Mouse (Mus musculus): ENCODE data around the gene Umad1. TPM values are rescaled to one million over a fixed set of nuclear protein-coding genes. Genes with fewer than 3 reads are reported as not detected.

The Umad1 gene
- polyA plus RNA-seq, 1 experiment from 2014 or later: 25.1 TPM

- H3K9ac ChIP-seq (ENCODE audit: low read depth, low read length): no peak overlapping the region
- WGBS (ENCODE audit: insufficient replicate concordance): 83% methylated on average over 5 of the region's 5 CpGs
- no peaks in the 10 kb centered on the region for H3K4me1 ChIP-seq (ENCODE audit: control insufficient read depth, insufficient read depth, low read length)
- no peak for ATAC-seq (replicated peaks; ENCODE audit: insufficient number of reproducible peaks, low FRiP score, low TSS enrichment)
- H3K27me3 ChIP-seq (ENCODE audit: control insufficient read depth, insufficient read depth, low read length): no peaks in the 10 kb centered on the region
- no peak overlapping the region for H3K27ac ChIP-seq (ENCODE audit: low read depth, low read length)
- no peak overlapping the region for H3K4me3 ChIP-seq (ENCODE audit: low read depth, low read length)
- no peaks in the 10 kb centered on the region for H3K9me3 ChIP-seq (replicated peaks; ENCODE audit: control insufficient read depth, low read length)
- H3K36me3 ChIP-seq (ENCODE audit: control insufficient read depth, insufficient read depth, low read length): no peaks in the 10 kb centered on the region
- H3K4me2 ChIP-seq: no peak overlapping the region
These were observed 196.5 kb downstream of the Umad1 start for GRCm38 (mm10) chr6:8455599-8455998.

- Histone ChIP-seq H3K4me3 (ENCODE audit: low read depth, low read length) (no peak overlapping the region), H3K27me3 (ENCODE audit: control insufficient read depth, insufficient read depth, low read length) (no peaks in the 10 kb centered on the region), H3K27ac (ENCODE audit: low read depth, low read length) (no peak overlapping the region), H3K4me1 (ENCODE audit: control insufficient read depth, insufficient read depth, low read length) (no peaks in the 10 kb centered on the region), H3K9me3 (replicated peaks; ENCODE audit: control insufficient read depth, low read length) (no peaks in the 10 kb centered on the region), H3K4me2 (no peak overlapping the region), H3K36me3 (ENCODE audit: control insufficient read depth, insufficient read depth, low read length) (no peaks in the 10 kb centered on the region), H3K9ac (ENCODE audit: low read depth, low read length) (no peak overlapping the region)
- 79% methylated on average over 4 of the region's 4 CpGs for WGBS (ENCODE audit: insufficient replicate concordance)
- no peak for ATAC-seq (replicated peaks; ENCODE audit: insufficient number of reproducible peaks, low FRiP score, low TSS enrichment)
These were observed 199.5 kb downstream of the Umad1 start for GRCm38 (mm10) chr6:8458596-8458995.

- Histone ChIP-seq H3K27ac (ENCODE audit: low read depth, low read length) (no peak overlapping the region), H3K4me1 (ENCODE audit: control insufficient read depth, insufficient read depth, low read length) (no peaks in the 10 kb centered on the region), H3K9ac (ENCODE audit: low read depth, low read length) (no peak overlapping the region), H3K27me3 (ENCODE audit: control insufficient read depth, insufficient read depth, low read length) (no peaks in the 10 kb centered on the region), H3K4me2 (no peak overlapping the region), H3K36me3 (ENCODE audit: control insufficient read depth, insufficient read depth, low read length) (no peaks in the 10 kb centered on the region), H3K4me3 (ENCODE audit: low read depth, low read length) (no peak overlapping the region), H3K9me3 (replicated peaks; ENCODE audit: control insufficient read depth, low read length) (no peaks in the 10 kb centered on the region)
- no peak for ATAC-seq (replicated peaks; ENCODE audit: insufficient number of reproducible peaks, low FRiP score, low TSS enrichment)
- WGBS (ENCODE audit: insufficient replicate concordance): 90% methylated on average over 2 of the region's 2 CpGs
These were observed 203.4 kb downstream of the Umad1 start for GRCm38 (mm10) chr6:8462447-8462846.

GRCm38 (mm10) chr6:8465388-8465787, 206.3 kb downstream of the Umad1 start:
- Histone ChIP-seq H3K36me3 (ENCODE audit: control insufficient read depth, insufficient read depth, low read length) (no peaks in the 10 kb centered on the region), H3K27me3 (ENCODE audit: control insufficient read depth, insufficient read depth, low read length) (no peaks in the 10 kb centered on the region), H3K27ac (ENCODE audit: low read depth, low read length) (no peak overlapping the region), H3K4me1 (ENCODE audit: control insufficient read depth, insufficient read depth, low read length) (no peaks in the 10 kb centered on the region), H3K4me2 (no peak overlapping the region), H3K9ac (ENCODE audit: low read depth, low read length) (no peak overlapping the region), H3K4me3 (ENCODE audit: low read depth, low read length) (no peak overlapping the region), H3K9me3 (replicated peaks; ENCODE audit: control insufficient read depth, low read length) (no peaks in the 10 kb centered on the region)
- no peak for ATAC-seq (replicated peaks; ENCODE audit: insufficient number of reproducible peaks, low FRiP score, low TSS enrichment)
- 86% methylated on average over 1 of the region's 1 CpGs for WGBS (ENCODE audit: insufficient replicate concordance)

GRCm38 (mm10) chr6:8465985-8466384, 206.9 kb downstream of the Umad1 start:
- Histone ChIP-seq H3K9me3 (replicated peaks; ENCODE audit: control insufficient read depth, low read length) (no peaks in the 10 kb centered on the region), H3K4me3 (ENCODE audit: low read depth, low read length) (no peak overlapping the region), H3K4me1 (ENCODE audit: control insufficient read depth, insufficient read depth, low read length) (no peaks in the 10 kb centered on the region), H3K4me2 (no peak overlapping the region), H3K27ac (ENCODE audit: low read depth, low read length) (no peak overlapping the region), H3K36me3 (ENCODE audit: control insufficient read depth, insufficient read depth, low read length) (no peaks in the 10 kb centered on the region), H3K9ac (ENCODE audit: low read depth, low read length) (no peak overlapping the region), H3K27me3 (ENCODE audit: control insufficient read depth, insufficient read depth, low read length) (no peaks in the 10 kb centered on the region)
- no peak for ATAC-seq (replicated peaks; ENCODE audit: insufficient number of reproducible peaks, low FRiP score, low TSS enrichment)
- WGBS (ENCODE audit: insufficient replicate concordance): 82% methylated on average over 5 of the region's 5 CpGs

- no peak for ATAC-seq (replicated peaks; ENCODE audit: insufficient number of reproducible peaks, low FRiP score, low TSS enrichment)
- Histone ChIP-seq H3K9ac (ENCODE audit: low read depth, low read length) (no peak overlapping the region), H3K27ac (ENCODE audit: low read depth, low read length) (no peak overlapping the region), H3K36me3 (ENCODE audit: control insufficient read depth, insufficient read depth, low read length) (no peaks in the 10 kb centered on the region), H3K4me3 (ENCODE audit: low read depth, low read length) (no peak overlapping the region), H3K4me2 (no peak overlapping the region), H3K27me3 (ENCODE audit: control insufficient read depth, insufficient read depth, low read length) (no peaks in the 10 kb centered on the region), H3K9me3 (replicated peaks; ENCODE audit: control insufficient read depth, low read length) (no peaks in the 10 kb centered on the region), H3K4me1 (ENCODE audit: control insufficient read depth, insufficient read depth, low read length) (peaks cover under 1% of the 10 kb centered on the region; the same call in 1 of the 2 replicates)
- WGBS (ENCODE audit: insufficient replicate concordance): 82% methylated on average over 10 of the region's 10 CpGs
These were observed 208.7 kb downstream of the Umad1 start for GRCm38 (mm10) chr6:8467667-8468337.

GRCm38 (mm10) chr6:8469918-8470317, 210.8 kb downstream of the Umad1 start:
- Histone ChIP-seq H3K36me3 (ENCODE audit: control insufficient read depth, insufficient read depth, low read length) (no peaks in the 10 kb centered on the region), H3K4me3 (ENCODE audit: low read depth, low read length) (no peak overlapping the region), H3K9me3 (replicated peaks; ENCODE audit: control insufficient read depth, low read length) (no peaks in the 10 kb centered on the region), H3K27me3 (ENCODE audit: control insufficient read depth, insufficient read depth, low read length) (no peaks in the 10 kb centered on the region), H3K4me1 (ENCODE audit: control insufficient read depth, insufficient read depth, low read length) (peaks cover 20% of the 10 kb centered on the region), H3K27ac (ENCODE audit: low read depth, low read length) (no peak overlapping the region), H3K9ac (ENCODE audit: low read depth, low read length) (no peak overlapping the region), H3K4me2 (no peak overlapping the region)
- 80% methylated on average over 3 of the region's 3 CpGs for WGBS (ENCODE audit: insufficient replicate concordance)
- ATAC-seq (replicated peaks; ENCODE audit: insufficient number of reproducible peaks, low FRiP score, low TSS enrichment): no peak

GRCm38 (mm10) chr6:8472125-8472524, 213.0 kb downstream of the Umad1 start:
- no peaks in the 10 kb centered on the region for H3K36me3 ChIP-seq (ENCODE audit: control insufficient read depth, insufficient read depth, low read length)
- WGBS (ENCODE audit: insufficient replicate concordance): 62% methylated on average over 3 of the region's 3 CpGs
- ATAC-seq (replicated peaks; ENCODE audit: insufficient number of reproducible peaks, low FRiP score, low TSS enrichment): no peak
- no peak overlapping the region for H3K4me3 ChIP-seq (ENCODE audit: low read depth, low read length)
- no peaks in the 10 kb centered on the region for H3K9me3 ChIP-seq (replicated peaks; ENCODE audit: control insufficient read depth, low read length)
- H3K9ac ChIP-seq (ENCODE audit: low read depth, low read length): no peak overlapping the region
- H3K27me3 ChIP-seq (ENCODE audit: control insufficient read depth, insufficient read depth, low read length): no peaks in the 10 kb centered on the region
- H3K27ac ChIP-seq (ENCODE audit: low read depth, low read length): peak overlapping the region; percentile 24; the same call in 1 of the 2 replicates
- H3K4me2 ChIP-seq: no peak overlapping the region
- H3K4me1 ChIP-seq (ENCODE audit: control insufficient read depth, insufficient read depth, low read length): peaks cover 20% of the 10 kb centered on the region

- no peaks in the 10 kb centered on the region for H3K36me3 ChIP-seq (ENCODE audit: control insufficient read depth, insufficient read depth, low read length)
- no peak overlapping the region; the same call in 1 of the 2 replicates for H3K4me2 ChIP-seq
- ATAC-seq (replicated peaks; ENCODE audit: insufficient number of reproducible peaks, low FRiP score, low TSS enrichment): peak; percentile 46; the same call in 1 of the 2 replicates
- H3K4me3 ChIP-seq (ENCODE audit: low read depth, low read length): no peak overlapping the region
- 19% methylated on average over 5 of the region's 5 CpGs for WGBS (ENCODE audit: insufficient replicate concordance)
- H3K4me1 ChIP-seq (ENCODE audit: control insufficient read depth, insufficient read depth, low read length): peaks cover 20% of the 10 kb centered on the region
- H3K9me3 ChIP-seq (replicated peaks; ENCODE audit: control insufficient read depth, low read length): no peaks in the 10 kb centered on the region
- H3K27me3 ChIP-seq (ENCODE audit: control insufficient read depth, insufficient read depth, low read length): no peaks in the 10 kb centered on the region
- no peak overlapping the region for H3K9ac ChIP-seq (ENCODE audit: low read depth, low read length)
- H3K27ac ChIP-seq (ENCODE audit: low read depth, low read length): peak overlapping the region; percentile 60
These were observed 213.8 kb downstream of the Umad1 start for GRCm38 (mm10) chr6:8472915-8473314.

Data from heart, embryonic 11.5 days (tissue).